Mouse (Mus musculus): ENCODE data around the gene Slc36a1. TPM values are rescaled to one million over a fixed set of nuclear protein-coding genes. Genes with fewer than 3 reads are reported as not detected.

The Slc36a1 gene
- polyA plus RNA-seq, 1 experiment from 2014 or later, result 0.93 TPM

GRCm38 (mm10) chr11:55209626-55210353 is 5.6 kb downstream of the Slc36a1 start:
- 53% methylated on average over 6 of the region's 6 CpGs for WGBS
- Histone ChIP-seq H3K9me3 (ENCODE audit: control insufficient read depth, low read length) (no peaks in the 10 kb centered on the region), H3K4me3 (ENCODE audit: low read depth, low read length) (no peak overlapping the region), H3K9ac (ENCODE audit: low read length) (no peak overlapping the region), H3K27me3 (ENCODE audit: control insufficient read depth, insufficient read depth, low read length) (no peaks in the 10 kb centered on the region), H3K36me3 (ENCODE audit: control insufficient read depth, insufficient read depth, low read length) (0 out of 2 replicates have a peak, but pooled peaks cover 2% of the 10 kb centered on the region), H3K27ac (replicated peaks) (no peak overlapping the region), H3K4me1 (replicated peaks; ENCODE audit: control insufficient read depth, insufficient read depth) (no peaks in the 10 kb centered on the region; the same call in 1 of the 2 replicates), H3K4me2 (replicated peaks; ENCODE audit: low read depth) (no peak overlapping the region)
- TF ChIP-seq CTCF (IDR thresholded peaks at IDR 0.05; ENCODE audit: low read depth), result no peak
- TF ChIP-seq EP300 (optimal IDR thresholded peaks at IDR 0.05), result no peak
- DNase-seq (ENCODE audit: low spot score) (peak; percentile 28), ATAC-seq (ENCODE audit: low FRiP score, low TSS enrichment) (peak; percentile 51; the same call in 1 of the 2 replicates)

GRCm38 (mm10) chr11:55213518-55213917 is 9.4 kb downstream of the Slc36a1 start:
- WGBS, result 86% methylated on average over 4 of the region's 4 CpGs
- Histone ChIP-seq H3K4me1 (replicated peaks; ENCODE audit: control insufficient read depth, insufficient read depth) (no peaks in the 10 kb centered on the region), H3K4me2 (replicated peaks; ENCODE audit: low read depth) (no peak overlapping the region), H3K27ac (replicated peaks) (no peak overlapping the region), H3K9me3 (ENCODE audit: control insufficient read depth, low read length) (no peaks in the 10 kb centered on the region), H3K9ac (ENCODE audit: low read length) (no peak overlapping the region), H3K4me3 (ENCODE audit: low read depth, low read length) (no peak overlapping the region), H3K36me3 (ENCODE audit: control insufficient read depth, insufficient read depth, low read length) (0 out of 2 replicates have a peak, but pooled peaks cover 2% of the 10 kb centered on the region), H3K27me3 (ENCODE audit: control insufficient read depth, insufficient read depth, low read length) (no peaks in the 10 kb centered on the region)
- DNase-seq (ENCODE audit: low spot score) (no peak), ATAC-seq (ENCODE audit: low FRiP score, low TSS enrichment) (no peak)
- no peak for TF ChIP-seq EP300 (optimal IDR thresholded peaks at IDR 0.05)
- TF ChIP-seq CTCF (IDR thresholded peaks at IDR 0.05; ENCODE audit: low read depth), result no peak

GRCm38 (mm10) chr11:55214161-55214560 is 10.0 kb downstream of the Slc36a1 start:
- Histone ChIP-seq H3K27me3 (ENCODE audit: control insufficient read depth, insufficient read depth, low read length) (no peaks in the 10 kb centered on the region), H3K9me3 (ENCODE audit: control insufficient read depth, low read length) (no peaks in the 10 kb centered on the region), H3K27ac (replicated peaks) (no peak overlapping the region), H3K4me3 (ENCODE audit: low read depth, low read length) (no peak overlapping the region), H3K4me1 (replicated peaks; ENCODE audit: control insufficient read depth, insufficient read depth) (no peaks in the 10 kb centered on the region), H3K4me2 (replicated peaks; ENCODE audit: low read depth) (no peak overlapping the region), H3K9ac (ENCODE audit: low read length) (no peak overlapping the region), H3K36me3 (ENCODE audit: control insufficient read depth, insufficient read depth, low read length) (0 out of 2 replicates have a peak, but pooled peaks cover 5% of the 10 kb centered on the region)
- DNase-seq (ENCODE audit: low spot score) (no peak), ATAC-seq (ENCODE audit: low FRiP score, low TSS enrichment) (no peak)
- TF ChIP-seq EP300 (optimal IDR thresholded peaks at IDR 0.05) (no peak), CTCF (IDR thresholded peaks at IDR 0.05; ENCODE audit: low read depth) (no peak)
- WGBS, result 72% methylated on average over 5 of the region's 5 CpGs

GRCm38 (mm10) chr11:55214978-55215377 is 10.8 kb downstream of the Slc36a1 start:
- no peak overlapping the region for H3K27ac ChIP-seq (replicated peaks)
- no peak overlapping the region for H3K4me3 ChIP-seq (ENCODE audit: low read depth, low read length)
- no peaks in the 10 kb centered on the region for H3K4me1 ChIP-seq (replicated peaks; ENCODE audit: control insufficient read depth, insufficient read depth)
- TF ChIP-seq EP300 (optimal IDR thresholded peaks at IDR 0.05) (no peak), CTCF (IDR thresholded peaks at IDR 0.05; ENCODE audit: low read depth) (no peak)
- H3K27me3 ChIP-seq (ENCODE audit: control insufficient read depth, insufficient read depth, low read length), result no peaks in the 10 kb centered on the region
- WGBS, result 59% methylated on average over 3 of the region's 3 CpGs
- no peak overlapping the region for H3K4me2 ChIP-seq (replicated peaks; ENCODE audit: low read depth)
- H3K36me3 ChIP-seq (ENCODE audit: control insufficient read depth, insufficient read depth, low read length), result 0 out of 2 replicates have a peak, but pooled peaks cover 5% of the 10 kb centered on the region
- H3K9me3 ChIP-seq (ENCODE audit: control insufficient read depth, low read length), result no peaks in the 10 kb centered on the region
- no peak overlapping the region for H3K9ac ChIP-seq (ENCODE audit: low read length)
- ATAC-seq (ENCODE audit: low FRiP score, low TSS enrichment), result no peak
- no peak for DNase-seq (ENCODE audit: low spot score)

GRCm38 (mm10) chr11:55216061-55216460 is 11.9 kb downstream of the Slc36a1 start:
- TF ChIP-seq EP300 (optimal IDR thresholded peaks at IDR 0.05), result no peak
- TF ChIP-seq CTCF (IDR thresholded peaks at IDR 0.05; ENCODE audit: low read depth), result no peak
- Histone ChIP-seq H3K4me3 (ENCODE audit: low read depth, low read length) (no peak overlapping the region), H3K4me1 (replicated peaks; ENCODE audit: control insufficient read depth, insufficient read depth) (no peaks in the 10 kb centered on the region), H3K27ac (replicated peaks) (no peak overlapping the region), H3K4me2 (replicated peaks; ENCODE audit: low read depth) (no peak overlapping the region), H3K36me3 (ENCODE audit: control insufficient read depth, insufficient read depth, low read length) (0 out of 2 replicates have a peak, but pooled peaks cover 5% of the 10 kb centered on the region), H3K9ac (ENCODE audit: low read length) (no peak overlapping the region), H3K27me3 (ENCODE audit: control insufficient read depth, insufficient read depth, low read length) (no peaks in the 10 kb centered on the region), H3K9me3 (ENCODE audit: control insufficient read depth, low read length) (no peaks in the 10 kb centered on the region)
- WGBS, result 62% methylated on average over 4 of the region's 4 CpGs
- DNase-seq (ENCODE audit: low spot score), result no peak
- ATAC-seq (ENCODE audit: low FRiP score, low TSS enrichment), result no peak

GRCm38 (mm10) chr11:55216830-55217229 is 12.7 kb downstream of the Slc36a1 start:
- no peak overlapping the region for H3K9ac ChIP-seq (ENCODE audit: low read length)
- WGBS, result 56% methylated on average over 13 of the region's 13 CpGs
- H3K4me2 ChIP-seq (replicated peaks; ENCODE audit: low read depth), result no peak overlapping the region
- no peaks in the 10 kb centered on the region for H3K27me3 ChIP-seq (ENCODE audit: control insufficient read depth, insufficient read depth, low read length)
- TF ChIP-seq EP300 (optimal IDR thresholded peaks at IDR 0.05) (no peak), CTCF (IDR thresholded peaks at IDR 0.05; ENCODE audit: low read depth) (no peak)
- H3K4me1 ChIP-seq (replicated peaks; ENCODE audit: control insufficient read depth, insufficient read depth), result no peaks in the 10 kb centered on the region
- ATAC-seq (ENCODE audit: low FRiP score, low TSS enrichment) (no peak), DNase-seq (ENCODE audit: low spot score) (no peak)
- H3K4me3 ChIP-seq (ENCODE audit: low read depth, low read length), result no peak overlapping the region
- H3K9me3 ChIP-seq (ENCODE audit: control insufficient read depth, low read length), result no peaks in the 10 kb centered on the region
- H3K27ac ChIP-seq (replicated peaks), result no peak overlapping the region
- H3K36me3 ChIP-seq (ENCODE audit: control insufficient read depth, insufficient read depth, low read length), result peaks cover 5% of the 10 kb centered on the region; the same call in 1 of the 2 replicates

Measured in stomach, postnatal 0 days (tissue).